Mouse (Mus musculus): ENCODE results near the gene Gtf2ird2.

GRCm38 (mm10) chr5:134142381-134142780 is 41.4 kb upstream of the Gtf2ird2 start:
- no peak for TF ChIP-seq CTCF (IDR thresholded peaks at IDR 0.05 in 2 of 3, conservative IDR thresholded peaks at IDR 0.05 in 1 of 3; ENCODE audit: control insufficient read depth in 1 of 3, insufficient read depth in 1 of 3, low read depth in 2 of 3, low read length in 3 of 3, poor library complexity in 1 of 3, severe bottlenecking in 1 of 3)
- TF ChIP-seq POLR2A (IDR thresholded peaks at IDR 0.05; ENCODE audit: control insufficient read depth in 1 of 2, insufficient read depth in 1 of 2, low read depth in 1 of 2, low read length in 2 of 2, poor library complexity in 1 of 2): no peak
- no peak for TF ChIP-seq ZKSCAN1 (IDR thresholded peaks at IDR 0.05; ENCODE audit: low read depth, low read length)
- TF ChIP-seq EP300 (IDR thresholded peaks at IDR 0.05; ENCODE audit: low read depth in 1 of 2, low read length in 2 of 2): no peak
- no peak for TF ChIP-seq MYB (IDR thresholded peaks at IDR 0.05; ENCODE audit: low read depth, low read length)
- TF ChIP-seq POLR2AphosphoS5 (IDR thresholded peaks at IDR 0.05; ENCODE audit: borderline replicate concordance, low read depth, low read length): no peak

Data from MEL (cell line).